Mouse (Mus musculus) CD4-positive, CD25-positive, alpha-beta regulatory T cell, adult 4 months (primary cell): ENCODE measurements around the gene Ppig. TPM values are rescaled to one million over a fixed set of nuclear protein-coding genes. Genes with fewer than 3 reads are reported as not detected.
A peak's percentile ranks its signal among the peaks of the same experiment; 100 is the strongest.
"Not testable (repeated sequence)": the region's sequence is repeated elsewhere in the genome, so short reads cannot be mapped to it uniquely, and the experiment has no call there.

Source experiments
- ATAC-seq: one replicate; pipeline ENCODE4 v1.8.0; 2017
- polyA plus RNA-seq, 2 experiments: library from polyadenylated mRNA; unstranded; fragments of 100-300 nt; shearing (Covaris generic); gene quantifications; one replicate each; pipeline ENCODE4 v1.2.1; 2017

Gene Ppig
- polyA plus RNA-seq, result 100 to 1,000 TPM; 138 to 192 TPM

- ATAC-seq, result no peak
Observed at GRCm38 (mm10) chr2:69722273-69722649, at the start of gene Ppig. Gene Ppig, plus strand, starts transcription at chr2:69722545.

GRCm38 (mm10) chr2:69673723-69674122, 48.6 kb upstream of the Ppig start:
- no peak for ATAC-seq

GRCm38 (mm10) chr2:69675266-69675665, 47.1 kb upstream of the Ppig start:
- no peak for ATAC-seq

- ATAC-seq, result peak; percentile 53
Observed at GRCm38 (mm10) chr2:69676713-69677112, 45.6 kb upstream of the Ppig start.

DNA sequence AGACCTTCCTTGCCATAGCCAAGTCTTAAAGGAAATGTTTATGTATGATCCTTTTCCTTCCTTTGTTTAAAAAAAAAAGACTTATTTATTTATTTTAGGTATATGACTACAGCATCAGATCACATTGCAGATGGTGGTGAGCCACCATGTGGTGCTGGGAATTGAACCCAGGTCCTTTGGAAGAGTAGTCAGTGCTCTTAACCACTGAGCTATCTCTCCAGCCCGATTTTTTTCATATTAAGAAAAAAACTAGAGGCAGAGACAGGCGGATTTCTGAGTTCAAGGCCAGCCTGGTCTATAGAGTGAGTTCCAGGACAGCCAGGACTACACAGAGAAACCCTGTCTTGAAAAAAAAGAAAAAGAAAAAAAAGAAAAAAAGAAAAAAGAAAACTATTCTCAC, 45.1 kb upstream of the Ppig start:
- not testable (repeated sequence) for ATAC-seq

GRCm38 (mm10) chr2:69679990-69680389, 42.4 kb upstream of the Ppig start:
- no peak for ATAC-seq

- ATAC-seq, result no peak
Observed at GRCm38 (mm10) chr2:69681931-69682330, 40.4 kb upstream of the Ppig start.

DNA sequence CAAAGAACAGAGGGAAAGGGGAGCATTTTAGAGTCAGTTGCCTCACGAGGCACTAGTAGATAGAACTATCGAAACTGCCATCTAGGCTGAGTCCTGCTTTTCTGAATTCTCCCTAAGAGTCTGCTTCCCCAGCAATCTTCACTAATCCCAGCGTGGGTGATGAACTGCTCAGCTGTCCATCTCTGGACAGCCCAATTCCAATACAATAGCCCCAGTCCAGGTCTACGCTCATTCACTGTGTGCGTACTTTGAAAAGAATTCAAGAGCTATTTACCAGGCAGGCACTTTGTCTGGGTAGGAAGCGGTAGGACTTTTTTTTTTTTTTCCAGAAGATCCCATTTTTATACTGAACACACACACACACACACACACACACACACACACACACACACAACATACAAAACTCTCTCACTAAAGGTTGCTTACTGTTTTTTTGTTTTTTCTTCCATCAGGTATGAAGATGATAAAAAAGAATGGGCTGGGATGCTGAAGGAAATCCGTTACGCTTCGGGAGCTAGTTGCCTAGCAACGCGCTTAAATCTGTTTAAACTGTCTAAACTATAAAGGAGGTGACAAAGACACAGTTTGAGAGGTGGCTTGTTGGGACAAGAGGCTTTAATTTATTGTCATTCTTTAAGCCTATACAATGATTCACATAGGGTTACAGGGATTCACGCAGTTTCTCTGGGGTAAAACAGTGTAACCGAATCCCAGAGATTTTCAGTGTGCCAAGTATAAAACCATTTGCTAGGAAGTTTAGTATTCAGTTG, 39.1 kb upstream of the Ppig start:
- ATAC-seq, result no peak

GRCm38 (mm10) chr2:69684488-69684887, 37.9 kb upstream of the Ppig start:
- no peak for ATAC-seq

DNA sequence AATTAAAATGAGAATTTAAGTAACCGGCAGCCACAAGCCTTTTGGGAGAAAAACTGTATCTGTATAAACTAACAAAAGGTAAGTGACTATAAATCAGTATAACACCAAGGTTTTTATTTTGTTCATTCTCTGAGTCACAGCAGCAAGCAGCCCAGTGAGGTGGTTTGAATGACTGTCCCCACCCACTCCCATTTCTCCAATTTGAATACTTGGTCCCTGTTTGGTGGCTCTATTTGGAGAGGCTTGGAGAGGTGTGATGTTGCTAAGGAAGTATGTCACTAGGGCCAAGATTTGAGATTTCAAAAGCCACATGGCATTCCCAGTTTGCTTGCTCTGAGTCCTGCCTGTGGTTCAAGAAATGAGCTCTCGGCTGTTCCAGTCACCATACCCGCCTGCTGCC, 32.1 kb upstream of the Ppig start:
- ATAC-seq, result no peak

GRCm38 (mm10) chr2:69690843-69691242, 31.5 kb upstream of the Ppig start:
- ATAC-seq, result no peak

DNA sequence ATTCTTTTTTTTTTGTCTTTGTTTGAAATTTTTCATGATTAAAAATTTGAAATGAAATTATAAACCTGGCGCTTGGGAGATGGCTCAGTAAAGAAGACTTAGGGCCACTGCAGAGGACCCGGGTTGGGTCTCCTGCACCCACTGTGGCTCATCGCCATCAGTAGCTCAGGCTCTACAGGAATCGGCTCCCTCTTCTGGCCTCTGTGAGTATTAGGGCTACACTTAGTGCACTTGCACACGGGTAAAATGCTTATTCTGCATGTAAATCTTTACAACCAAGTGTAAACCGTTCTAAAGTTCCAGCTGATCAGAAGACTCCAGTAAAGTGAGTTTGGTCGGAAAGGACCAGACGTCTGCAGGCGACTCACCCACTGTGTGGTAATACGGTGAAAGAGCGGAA, 28.8 kb upstream of the Ppig start:
- no peak for ATAC-seq

- ATAC-seq, result no peak
Observed at GRCm38 (mm10) chr2:69700446-69700845, 21.9 kb upstream of the Ppig start.

GRCm38 (mm10) chr2:69712171-69712570, 10.2 kb upstream of the Ppig start:
- ATAC-seq, result no peak

GRCm38 (mm10) chr2:69712981-69713625, 9.2 kb upstream of the Ppig start, which contains the start of gene Fastkd1:
Gene Fastkd1, minus strand, starts transcription at chr2:69713516.
- peak; percentile 99 for ATAC-seq

- ATAC-seq, result no peak
Observed at GRCm38 (mm10) chr2:69713626-69714014, 8.7 kb upstream of the Ppig start.

DNA sequence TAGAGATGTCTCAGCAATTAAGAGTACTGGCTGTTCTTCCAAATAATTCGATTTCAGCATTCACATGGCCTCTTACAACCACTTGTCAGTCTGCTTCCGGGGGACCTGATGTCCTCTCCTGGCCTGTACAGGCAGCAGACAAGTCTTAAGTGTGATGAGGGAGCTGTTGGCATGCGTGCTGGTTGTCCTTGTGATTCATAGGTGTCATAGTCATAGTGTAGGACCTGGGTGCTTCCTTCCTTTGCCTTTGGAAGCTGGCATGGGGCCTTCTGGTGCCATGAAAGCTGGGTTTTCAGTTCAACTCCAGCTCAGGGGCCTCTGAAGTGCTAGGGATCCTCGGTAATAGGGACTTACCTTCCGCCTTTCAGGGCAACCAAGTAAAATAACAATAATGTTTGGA, 8.2 kb upstream of the Ppig start:
- ATAC-seq, result no peak

- no peak for ATAC-seq
Observed at GRCm38 (mm10) chr2:69716483-69716882, 5.9 kb upstream of the Ppig start.

GRCm38 (mm10) chr2:69719121-69719520, 3.2 kb upstream of the Ppig start:
- ATAC-seq, result no peak

GRCm38 (mm10) chr2:69722650-69723518, 539 bp downstream of the Ppig start:
- peak; percentile 88 for ATAC-seq

DNA sequence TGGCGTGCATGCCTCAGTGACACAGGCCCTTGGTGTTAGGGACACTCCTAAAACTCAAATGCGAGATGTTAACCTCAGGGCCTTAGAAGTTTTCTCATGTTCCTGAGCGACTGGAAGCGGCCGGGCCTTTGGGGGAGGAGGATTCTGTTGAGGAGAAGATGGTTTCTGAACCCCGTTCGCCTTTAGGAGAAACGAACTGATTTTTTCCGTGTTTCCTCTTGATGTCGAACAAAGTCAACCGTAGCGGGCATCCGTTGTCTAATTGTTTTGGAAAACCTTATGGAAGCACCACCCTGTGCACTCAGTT, 1.1 kb downstream of the Ppig start:
- peak; percentile 8 for ATAC-seq

GRCm38 (mm10) chr2:69745091-69745490, 22.7 kb downstream of the Ppig start:
- no peak for ATAC-seq

GRCm38 (mm10) chr2:69760980-69761379, 38.6 kb downstream of the Ppig start:
- ATAC-seq, result no peak

- ATAC-seq, result no peak
Observed at GRCm38 (mm10) chr2:69763340-69763739, 41.0 kb downstream of the Ppig start.
